Mouse (Mus musculus): ENCODE results near the gene Evx1.

Evx1 gene

GRCm38 (mm10) chr6:52290186-52290585 lies 23.1 kb upstream of the Evx1 start:
- no peak for DNase-seq (ENCODE audit: low read depth, low spot score)

GRCm38 (mm10) chr6:52291021-52291860 lies 22.1 kb upstream of the Evx1 start:
- DNase-seq (ENCODE audit: low read depth, low spot score) = peak; percentile 60

- DNase-seq (ENCODE audit: low read depth, low spot score) = no peak
Observed at GRCm38 (mm10) chr6:52292328-52292727, 21.0 kb upstream of the Evx1 start.

GRCm38 (mm10) chr6:52294616-52295015 lies 18.7 kb upstream of the Evx1 start:
- DNase-seq (ENCODE audit: low read depth, low spot score) = no peak

GRCm38 (mm10) chr6:52298511-52298910 lies 14.8 kb upstream of the Evx1 start:
- no peak for DNase-seq (ENCODE audit: low read depth, low spot score)

- DNase-seq (ENCODE audit: low read depth, low spot score) = no peak
Observed at GRCm38 (mm10) chr6:52300806-52301205, 12.5 kb upstream of the Evx1 start.

- no peak for DNase-seq (ENCODE audit: low read depth, low spot score)
Observed at GRCm38 (mm10) chr6:52303426-52303825, 9.9 kb upstream of the Evx1 start.

GRCm38 (mm10) chr6:52305877-52306389 lies 7.4 kb upstream of the Evx1 start:
- peak; percentile 91 for DNase-seq (ENCODE audit: low read depth, low spot score)

- no peak for DNase-seq (ENCODE audit: low read depth, low spot score)
Observed at GRCm38 (mm10) chr6:52309766-52310165, 3.5 kb upstream of the Evx1 start.

- DNase-seq (ENCODE audit: low read depth, low spot score) = peak; percentile 50
Observed at GRCm38 (mm10) chr6:52310366-52310765, 2.9 kb upstream of the Evx1 start.

GRCm38 (mm10) chr6:52311661-52312557 lies 1.4 kb upstream of the Evx1 start:
- no peak for DNase-seq (ENCODE audit: low read depth, low spot score)

GRCm38 (mm10) chr6:52312558-52312915 lies 761 bp upstream of the Evx1 start:
- no peak for DNase-seq (ENCODE audit: low read depth, low spot score)

GRCm38 (mm10) chr6:52314304-52315100 lies 1.2 kb downstream of the Evx1 start:
- DNase-seq (ENCODE audit: low read depth, low spot score) = peak; percentile 92

- peak; percentile 35 for DNase-seq (ENCODE audit: low read depth, low spot score)
Observed at GRCm38 (mm10) chr6:52315441-52316412, 2.4 kb downstream of the Evx1 start.

GRCm38 (mm10) chr6:52316413-52317184 lies 3.3 kb downstream of the Evx1 start:
- DNase-seq (ENCODE audit: low read depth, low spot score) = peak; percentile 31

- DNase-seq (ENCODE audit: low read depth, low spot score) = no peak
Observed at GRCm38 (mm10) chr6:52317461-52318180, 4.3 kb downstream of the Evx1 start.

- no peak for DNase-seq (ENCODE audit: low read depth, low spot score)
Observed at GRCm38 (mm10) chr6:52318271-52318670, 5.0 kb downstream of the Evx1 start.

GRCm38 (mm10) chr6:52319956-52320690 lies 6.8 kb downstream of the Evx1 start:
- DNase-seq (ENCODE audit: low read depth, low spot score) = no peak
